ENCODE assay signal across 20 mouse cellular contexts in genomic region chr5:98651049-98651448, GRCm38 (mm10).
DNase-seq lines count a peak whose midpoint lies in the region; ATAC-seq and TF ChIP-seq lines count a peak whose summit lies in the region.
"Had no signal": no experiment of that assay in that cellular context is flagged by ENCODE, and none has a peak within 500 bp of the region (broad histone marks: within the 10 kb centered on the region; RNA-seq: fewer than 3 reads in every experiment).

No protein-coding gene starts in this region.

- H3K9me3 ChIP-seq in intestine, embryonic 14.5 days (ENCODE audit: control insufficient read depth, low read length) = no peaks in the 10 kb centered on the region
- H3K9me3 ChIP-seq in intestine, postnatal 0 days (ENCODE audit: control insufficient read depth) = no peaks in the 10 kb centered on the region
- no peaks in the 10 kb centered on the region for H3K9me3 ChIP-seq in kidney, postnatal 0 days (replicated peaks; ENCODE audit: low read length)
- H3K9me3 ChIP-seq in lung, embryonic 16.5 days (ENCODE audit: control insufficient read depth, low read length) = no peaks in the 10 kb centered on the region
- H3K9me3 ChIP-seq: embryonic facial prominence, embryonic 12.5 days; forebrain, embryonic 12.5 days; heart, embryonic 10.5 days had no signal

- 40% methylated on average over 5 of the region's 5 CpGs for WGBS in intestine, embryonic 14.5 days
- WGBS in intestine, postnatal 0 days = 56% methylated on average over 5 of the region's 5 CpGs
- WGBS in kidney, postnatal 0 days = 49% methylated on average over 5 of the region's 5 CpGs
- WGBS in lung, embryonic 16.5 days = 43% methylated on average over 5 of the region's 5 CpGs

- no peaks in the 10 kb centered on the region for H3K36me3 ChIP-seq in intestine, embryonic 14.5 days (ENCODE audit: control insufficient read depth, insufficient read depth, low read length)
- H3K36me3 ChIP-seq in intestine, postnatal 0 days (ENCODE audit: control insufficient read depth, insufficient read depth) = no peaks in the 10 kb centered on the region
- H3K36me3 ChIP-seq in kidney, postnatal 0 days (ENCODE audit: insufficient read depth, low read length) = no peaks in the 10 kb centered on the region
- H3K36me3 ChIP-seq in lung, embryonic 16.5 days (ENCODE audit: control insufficient read depth, insufficient read depth, low read length) = no peaks in the 10 kb centered on the region
- H3K36me3 ChIP-seq: embryonic facial prominence, embryonic 12.5 days; forebrain, embryonic 12.5 days; heart, embryonic 10.5 days had no signal

- no peaks in the 10 kb centered on the region for H3K4me1 ChIP-seq in intestine, embryonic 14.5 days (replicated peaks; ENCODE audit: control insufficient read depth, insufficient read depth, low read length)
- no peaks in the 10 kb centered on the region for H3K4me1 ChIP-seq in intestine, postnatal 0 days (replicated peaks; ENCODE audit: control insufficient read depth, insufficient read depth, low read length)
- no peaks in the 10 kb centered on the region for H3K4me1 ChIP-seq in kidney, postnatal 0 days (replicated peaks; ENCODE audit: insufficient read depth, low read length)
- no peaks in the 10 kb centered on the region for H3K4me1 ChIP-seq in lung, embryonic 16.5 days (replicated peaks; ENCODE audit: control insufficient read depth, insufficient read depth, low read length)
- H3K4me1 ChIP-seq: embryonic facial prominence, embryonic 12.5 days; forebrain, embryonic 12.5 days; heart, embryonic 10.5 days had no signal

- H3K4me2 ChIP-seq in intestine, embryonic 14.5 days (ENCODE audit: low read length) = no peak overlapping the region
- no peak overlapping the region for H3K4me2 ChIP-seq in intestine, postnatal 0 days (replicated peaks; ENCODE audit: low read depth)
- no peak overlapping the region for H3K4me2 ChIP-seq in kidney, postnatal 0 days (ENCODE audit: low read length)
- H3K4me2 ChIP-seq in lung, embryonic 16.5 days (ENCODE audit: low read depth, low read length) = no peak overlapping the region
- H3K4me2 ChIP-seq: embryonic facial prominence, embryonic 12.5 days; forebrain, embryonic 12.5 days had no signal

- no peak for ATAC-seq in intestine, embryonic 14.5 days (replicated peaks; ENCODE audit: low FRiP score, low TSS enrichment, low read depth)
- ATAC-seq in intestine, postnatal 0 days = no peak
- no peak; the same call in 1 of the 2 replicates for ATAC-seq in kidney, postnatal 0 days (replicated peaks; ENCODE audit: low FRiP score, low read depth)
- ATAC-seq in lung, embryonic 16.5 days (ENCODE audit: low read depth) = peak; percentile 90
- ATAC-seq: forebrain, embryonic 16.5 days had no signal

- no peak overlapping the region for H3K9ac ChIP-seq in intestine, embryonic 14.5 days (ENCODE audit: low read length)
- H3K9ac ChIP-seq in intestine, postnatal 0 days (ENCODE audit: low read depth, low read length) = no peak overlapping the region
- no peak overlapping the region for H3K9ac ChIP-seq in kidney, postnatal 0 days (ENCODE audit: low read depth, low read length)
- H3K9ac ChIP-seq in lung, embryonic 16.5 days (ENCODE audit: low read length) = no peak overlapping the region
- H3K9ac ChIP-seq: embryonic facial prominence, embryonic 12.5 days; forebrain, embryonic 12.5 days had no signal

- H3K4me3 ChIP-seq in intestine, embryonic 14.5 days (ENCODE audit: low read depth, low read length) = no peak overlapping the region
- no peak overlapping the region for H3K4me3 ChIP-seq in intestine, postnatal 0 days (ENCODE audit: low read depth, low read length)
- no peak overlapping the region for H3K4me3 ChIP-seq in kidney, postnatal 0 days (replicated peaks; ENCODE audit: low read depth, low read length)
- H3K4me3 ChIP-seq in lung, embryonic 16.5 days (ENCODE audit: low read length) = no peak overlapping the region
- H3K4me3 ChIP-seq: embryonic facial prominence, embryonic 12.5 days; forebrain, embryonic 12.5 days; heart, embryonic 10.5 days had no signal

- no peaks in the 10 kb centered on the region for H3K27me3 ChIP-seq in intestine, embryonic 14.5 days (replicated peaks; ENCODE audit: control insufficient read depth, insufficient read depth, low read length)
- no peaks in the 10 kb centered on the region for H3K27me3 ChIP-seq in intestine, postnatal 0 days (replicated peaks; ENCODE audit: control insufficient read depth, insufficient read depth, low read length)
- H3K27me3 ChIP-seq in kidney, postnatal 0 days (ENCODE audit: insufficient read depth, low read length) = no peaks in the 10 kb centered on the region
- H3K27me3 ChIP-seq in lung, embryonic 16.5 days (ENCODE audit: control insufficient read depth, insufficient read depth, low read depth, low read length) = no peaks in the 10 kb centered on the region
- H3K27me3 ChIP-seq: embryonic facial prominence, embryonic 12.5 days; forebrain, embryonic 12.5 days had no signal

- TF ChIP-seq CTCF in intestine, postnatal 0 days (IDR thresholded peaks at IDR 0.05; ENCODE audit: low read depth) = no peak
- TF ChIP-seq CTCF in kidney, postnatal 0 days (IDR thresholded peaks at IDR 0.05; ENCODE audit: low read depth) = no peak

- H3K27ac ChIP-seq in intestine, embryonic 14.5 days (ENCODE audit: low read depth) = 0 out of 2 replicates have a peak overlapping the region, but pooled peaks have one; percentile 27
- H3K27ac ChIP-seq in intestine, postnatal 0 days (ENCODE audit: low read depth, low read length) = no peak overlapping the region
- H3K27ac ChIP-seq in kidney, postnatal 0 days = no peak overlapping the region
- H3K27ac ChIP-seq in lung, embryonic 16.5 days (ENCODE audit: low read length) = 0 out of 2 replicates have a peak overlapping the region, but pooled peaks have one; percentile 19
- H3K27ac ChIP-seq: embryonic facial prominence, embryonic 12.5 days; forebrain, embryonic 12.5 days; heart, embryonic 10.5 days had no signal

- peak; percentile 52 for DNase-seq in intestine, embryonic 14.5 days (ENCODE audit: low spot score)
- peak; percentile 36 for DNase-seq in kidney, postnatal 0 days (ENCODE audit: low spot score)
- DNase-seq in kidney, postnatal 10 days = no peak
- no peak for DNase-seq in lung, postnatal 10 days
- no peak for DNase-seq in thymus, adult 18-20 months
- DNase-seq: adrenal gland, postnatal 10 days; cerebellum, adult 11 months; cerebellum, adult 8-10 months; cerebellum, postnatal 14 days; embryo, embryonic 11 days; gastrocnemius, postnatal 10 days; heart, adult 18-20 months; heart, postnatal 10 days; heart, postnatal 4 days had no signal

Comparison
In these comparisons a context has a peak if more than half of its experiments do, and no peak if none do; other contexts are left out.
1. DNase-seq: peak in intestine, embryonic 14.5 days (single experiment) and kidney, postnatal 0 days (single experiment); none in kidney, postnatal 10 days (single experiment), lung, postnatal 10 days (single experiment) and thymus, adult 18-20 months (0 of 2).
2. H3K27ac ChIP-seq: peak in intestine, embryonic 14.5 days (single experiment) and lung, embryonic 16.5 days (single experiment); none in intestine, postnatal 0 days (single experiment) and kidney, postnatal 0 days (single experiment).